Mouse (Mus musculus) midbrain, embryonic 16.5 days (tissue): ENCODE measurements around the gene Hjurp. TPM values are rescaled to one million over a fixed set of nuclear protein-coding genes. Genes with fewer than 3 reads are reported as not detected.

ENCODE experiments used
- ATAC-seq: fragments of 200-750 bp; cut with Nextera tagmentation; 2 replicates; pipeline ENCODE4 v1.8.0; 2017; ENCODE audit warnings: moderate TSS enrichment
- H3K27ac ChIP-seq: fragments of 300-500 bp; sonication (generic); 2 replicates; pipeline ENCODE4 v1.5.1; 2014; ENCODE audit warnings: mild to moderate bottlenecking, low read length, mixed read lengths
- H3K27me3 ChIP-seq: fragments of 300-500 bp; sonication (generic); 2 replicates; pipeline ENCODE4 v1.6.1; 2014; ENCODE audit warnings: low read depth, low read length, mixed read lengths; ENCODE audit not compliant: control insufficient read depth, insufficient read depth
- H3K36me3 ChIP-seq: fragments of 300-500 bp; sonication (generic); 2 replicates; pipeline ENCODE4 v1.6.1; 2014; ENCODE audit warnings: mild to moderate bottlenecking, low read length, moderate library complexity, mixed read lengths; ENCODE audit not compliant: control insufficient read depth, insufficient read depth
- H3K4me1 ChIP-seq: fragments of 300-500 bp; sonication (generic); 2 replicates; pipeline ENCODE4 v1.6.1; 2014; ENCODE audit warnings: mild to moderate bottlenecking, low read length, mixed read lengths; ENCODE audit not compliant: control insufficient read depth, insufficient read depth
- H3K4me2 ChIP-seq: fragments of 300-500 bp; sonication (generic); 2 replicates; pipeline ENCODE4 v1.6.1; 2014; ENCODE audit warnings: mild to moderate bottlenecking, low read length, mixed read lengths
- H3K4me3 ChIP-seq: fragments of 300-500 bp; sonication (generic); 2 replicates; pipeline ENCODE4 v1.5.1; 2014; ENCODE audit warnings: low read depth, mild to moderate bottlenecking, low read length, moderate library complexity, mixed read lengths
- H3K9ac ChIP-seq: fragments of 300-500 bp; sonication (generic); 2 replicates; pipeline ENCODE4 v1.6.1; 2014; ENCODE audit warnings: low read depth, low read length, mixed read lengths
- H3K9me3 ChIP-seq: fragments of 300-500 bp; sonication (generic); replicated peaks from 2 replicates; pipeline ENCODE4 v1.6.1; 2014; ENCODE audit warnings: mild to moderate bottlenecking, low read length, mixed read lengths; ENCODE audit not compliant: control insufficient read depth, poor library complexity, severe bottlenecking
- WGBS: fragments of 180-500 bp; shearing (Covaris S2); extraction: QIAGEN DNeasy Blood & Tissue Kit; methylation state at CpG from one replicate; pipeline ENCODE4 v1.1.7; 2014; 5-methylcytosine and 5-hydroxymethylcytosine counted together
- polyA plus RNA-seq: library from polyadenylated mRNA; unstranded; fragments of >200 nt; fragmentation: Nextera tagmentation; extraction: Ambion mirVana; gene quantifications from 2 replicates; pipeline ENCODE4 v1.2.1, GENCODE M21; 2015

Hjurp gene
- polyA plus RNA-seq, 1 experiment from 2014 or later = 77.3 TPM

DNA sequence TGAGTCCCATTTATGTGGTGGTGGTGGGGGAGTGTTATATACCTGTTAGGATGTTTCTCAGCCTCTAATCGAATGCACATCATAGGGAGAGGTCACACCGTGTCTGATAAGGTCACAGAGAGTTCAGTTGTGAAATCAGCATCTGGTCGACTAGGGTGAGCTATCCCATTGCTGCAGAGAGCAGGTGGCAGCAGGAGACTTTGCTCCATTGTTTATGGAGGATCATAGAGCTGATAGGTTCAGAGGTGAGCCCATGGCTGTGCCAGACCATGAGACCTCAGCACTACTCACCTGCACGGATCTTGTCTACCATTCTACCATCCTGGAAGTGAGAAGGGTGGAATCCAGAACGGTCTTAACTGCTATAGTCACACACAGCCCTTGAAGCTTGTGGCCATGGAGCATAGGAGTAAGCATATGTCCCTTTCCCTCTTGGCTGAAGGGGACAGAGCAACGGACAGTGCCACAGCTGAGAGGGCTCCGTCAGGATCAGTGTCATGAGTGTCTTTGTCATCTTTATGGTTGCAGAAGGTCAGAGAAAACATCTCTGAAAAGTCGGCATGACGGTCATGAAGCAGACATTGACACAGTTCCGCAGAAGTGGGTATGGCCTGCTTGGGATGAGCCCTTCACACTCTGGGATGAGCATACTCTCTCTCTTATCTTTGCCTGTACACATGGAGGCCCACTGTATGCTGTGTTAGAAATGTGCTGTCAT, 7.0 kb upstream of the Hjurp start:
- no peaks in the 10 kb centered on the region for H3K27me3 ChIP-seq
- WGBS = 64% methylated on average over 10 of the region's 10 CpGs

DNA sequence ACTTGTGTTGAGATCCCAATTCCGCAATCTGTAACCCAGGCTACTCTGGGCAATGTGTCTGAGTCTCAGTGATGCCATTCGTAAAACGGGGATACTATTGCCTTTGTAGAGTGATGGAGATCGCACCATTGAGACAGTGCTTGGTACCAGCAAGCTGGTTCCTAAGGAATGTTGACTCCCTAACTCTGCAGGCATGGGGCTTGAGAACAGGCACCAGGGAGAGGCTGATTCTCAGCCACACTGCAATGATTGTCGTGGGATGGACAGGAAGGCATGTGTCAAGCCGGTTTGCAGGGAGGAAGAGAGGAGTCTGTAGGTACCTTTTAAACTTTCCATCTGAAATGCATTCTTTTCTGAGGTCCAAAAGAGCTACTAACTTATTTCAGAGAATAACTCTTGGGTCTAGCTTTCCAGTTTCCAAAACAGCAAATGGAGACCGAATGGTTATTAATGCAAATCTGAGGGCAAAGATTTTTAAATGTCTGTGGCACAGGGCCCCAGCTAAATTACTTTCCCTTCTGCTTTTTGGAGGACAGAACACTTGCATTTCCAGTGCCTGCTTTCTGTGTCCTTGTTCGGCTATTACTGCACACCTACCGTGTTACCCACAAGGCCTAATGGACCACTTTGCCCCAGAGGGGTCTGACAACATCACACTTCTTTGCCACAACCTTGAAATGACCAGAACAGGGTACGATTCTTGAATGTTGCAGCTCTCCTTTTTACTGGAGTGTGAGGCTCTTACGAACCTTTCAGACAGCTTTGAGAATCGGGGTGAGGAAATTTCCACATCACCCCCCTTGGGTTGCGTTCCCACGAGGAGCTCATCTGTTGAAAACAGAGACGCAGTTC, 6.2 kb upstream of the Hjurp start:
- no peak for ATAC-seq

More for the DNA sequence above, 7.0 kb upstream of the Hjurp start:
- Histone ChIP-seq H3K9ac (no peak overlapping the region), H3K9me3 (peaks cover 35% of the 10 kb centered on the region), H3K4me1 (no peaks in the 10 kb centered on the region), H3K4me3 (no peak overlapping the region), H3K4me2 (no peak overlapping the region), H3K27ac (no peak overlapping the region), H3K36me3 (no peaks in the 10 kb centered on the region)
- ATAC-seq = peak; percentile 18; the same call in 1 of the 2 replicates

DNA sequence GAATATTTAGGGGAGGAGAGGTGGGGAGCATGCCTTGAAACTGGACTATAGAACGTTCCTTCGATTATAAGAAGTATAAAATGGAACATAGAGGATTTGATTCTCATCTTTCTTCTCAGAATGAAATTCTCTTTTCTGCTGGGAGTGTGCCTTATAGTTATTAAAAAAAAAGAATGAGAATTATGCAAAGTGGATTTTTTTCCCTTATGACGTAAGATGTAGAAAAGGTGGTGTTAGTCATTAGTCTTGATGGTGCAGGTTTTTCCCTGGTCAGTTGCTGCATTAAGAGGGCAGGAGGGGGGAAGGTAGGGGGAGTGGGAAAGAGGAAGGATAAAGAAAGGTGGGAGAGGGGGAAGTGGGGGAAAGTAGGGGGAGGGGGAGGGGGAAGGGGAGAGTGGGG, 4.9 kb upstream of the Hjurp start:
- no peaks in the 10 kb centered on the region for H3K36me3 ChIP-seq
- peaks cover 33% of the 10 kb centered on the region for H3K9me3 ChIP-seq
- H3K4me3 ChIP-seq = no peak overlapping the region
- H3K27ac ChIP-seq = no peak overlapping the region
- H3K9ac ChIP-seq = no peak overlapping the region
- no peak overlapping the region for H3K4me2 ChIP-seq
- no peaks in the 10 kb centered on the region for H3K27me3 ChIP-seq
- WGBS = 64% methylated on average over 3 of the region's 3 CpGs
- no peak for ATAC-seq
- H3K4me1 ChIP-seq = peaks cover 6% of the 10 kb centered on the region

More for the DNA sequence above, 6.2 kb upstream of the Hjurp start:
- Histone ChIP-seq H3K4me3 (no peak overlapping the region), H3K4me2 (no peak overlapping the region), H3K27me3 (no peaks in the 10 kb centered on the region), H3K36me3 (no peaks in the 10 kb centered on the region), H3K4me1 (no peaks in the 10 kb centered on the region), H3K27ac (no peak overlapping the region), H3K9me3 (peaks cover 33% of the 10 kb centered on the region), H3K9ac (no peak overlapping the region)
- WGBS = 82% methylated on average over 15 of the region's 15 CpGs

DNA sequence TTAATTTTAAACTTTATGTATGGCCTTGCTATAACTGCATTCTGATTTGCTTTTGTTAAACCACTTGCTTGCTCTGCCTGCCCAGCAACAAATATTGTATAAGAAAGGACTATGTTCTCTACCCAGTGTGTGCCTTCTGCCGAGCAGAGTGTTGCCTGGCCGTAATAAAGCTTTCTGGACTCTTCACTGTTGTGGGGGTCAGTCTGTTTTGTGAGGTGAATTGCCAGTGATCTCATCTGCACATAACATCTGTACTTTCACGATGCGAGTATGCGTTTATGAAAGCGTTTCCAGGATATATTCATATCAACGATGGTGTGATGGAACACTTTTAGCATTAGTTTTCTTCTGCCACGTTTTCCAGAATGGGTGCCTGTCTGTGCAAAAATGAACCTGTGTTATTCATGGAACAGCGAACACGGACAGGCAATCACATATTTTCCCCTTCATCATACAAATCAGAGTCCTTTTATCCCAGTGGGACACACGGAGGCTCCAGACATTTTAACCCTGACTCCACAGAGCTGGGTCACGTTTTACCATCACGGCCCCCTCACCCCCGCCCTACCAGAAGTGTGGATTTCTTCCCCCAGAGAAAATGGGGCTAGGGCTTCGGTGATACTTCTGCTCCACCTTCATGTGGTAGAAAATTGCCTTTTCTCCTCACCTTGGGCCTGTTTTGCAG, 2.7 kb upstream of the Hjurp start:
- Histone ChIP-seq H3K4me3 (no peak overlapping the region), H3K27me3 (no peaks in the 10 kb centered on the region), H3K27ac (no peak overlapping the region), H3K4me1 (peaks cover 21% of the 10 kb centered on the region), H3K9ac (no peak overlapping the region), H3K9me3 (peaks cover 16% of the 10 kb centered on the region; the same call in 1 of the 2 replicates), H3K4me2 (no peak overlapping the region), H3K36me3 (no peaks in the 10 kb centered on the region)
- ATAC-seq = no peak
- 72% methylated on average over 15 of the region's 15 CpGs for whole genome bisulfite sequencing

DNA sequence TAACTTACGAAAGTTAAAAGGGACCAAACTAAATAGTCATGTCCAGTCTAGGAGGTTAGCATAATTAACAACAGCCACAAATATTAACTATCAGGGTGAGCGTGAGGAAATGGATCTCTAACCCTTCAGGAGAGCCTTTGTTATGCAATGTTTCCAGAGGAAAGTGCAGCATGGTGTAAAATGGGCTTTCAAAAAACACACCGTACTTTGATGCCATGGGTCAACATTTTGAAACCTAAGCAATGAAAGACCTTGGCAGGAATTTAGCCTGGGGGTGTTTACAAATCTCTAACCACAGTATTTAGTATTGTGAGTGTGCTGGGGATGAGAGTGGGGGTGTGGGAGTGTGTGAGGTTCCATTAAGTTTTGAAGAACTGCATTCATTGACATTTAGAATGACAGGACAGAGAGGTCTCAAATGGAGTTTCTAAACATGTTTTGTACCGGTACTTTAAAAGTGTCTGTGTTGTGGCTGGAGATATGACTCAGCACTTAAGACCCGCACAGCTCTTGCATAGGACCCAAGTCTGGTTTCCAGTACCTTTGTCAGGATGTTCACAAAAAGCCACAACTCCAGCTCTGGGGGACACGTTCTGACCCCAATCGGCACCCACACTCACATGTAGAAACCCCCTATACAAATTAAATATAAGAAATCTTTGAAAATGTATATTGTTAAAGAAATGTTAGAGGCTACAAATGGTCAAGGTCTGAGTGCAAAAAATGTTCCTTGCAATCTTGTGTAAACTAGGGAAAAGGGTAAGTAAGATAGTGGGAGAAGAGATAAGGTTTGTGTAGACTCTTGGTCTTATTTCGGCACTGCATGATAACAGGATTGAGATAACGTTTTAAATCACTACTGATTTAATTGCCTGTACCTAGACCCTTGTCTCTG, 1.9 kb upstream of the Hjurp start:
- Histone ChIP-seq H3K4me3 (no peak overlapping the region), H3K27ac (no peak overlapping the region), H3K27me3 (no peaks in the 10 kb centered on the region), H3K4me2 (no peak overlapping the region), H3K9me3 (peaks cover 8% of the 10 kb centered on the region; the same call in 1 of the 2 replicates), H3K36me3 (peaks cover 1% of the 10 kb centered on the region), H3K9ac (no peak overlapping the region), H3K4me1 (peaks cover 21% of the 10 kb centered on the region)
- WGBS = 71% methylated on average over 9 of the region's 9 CpGs
- no peak for ATAC-seq

DNA sequence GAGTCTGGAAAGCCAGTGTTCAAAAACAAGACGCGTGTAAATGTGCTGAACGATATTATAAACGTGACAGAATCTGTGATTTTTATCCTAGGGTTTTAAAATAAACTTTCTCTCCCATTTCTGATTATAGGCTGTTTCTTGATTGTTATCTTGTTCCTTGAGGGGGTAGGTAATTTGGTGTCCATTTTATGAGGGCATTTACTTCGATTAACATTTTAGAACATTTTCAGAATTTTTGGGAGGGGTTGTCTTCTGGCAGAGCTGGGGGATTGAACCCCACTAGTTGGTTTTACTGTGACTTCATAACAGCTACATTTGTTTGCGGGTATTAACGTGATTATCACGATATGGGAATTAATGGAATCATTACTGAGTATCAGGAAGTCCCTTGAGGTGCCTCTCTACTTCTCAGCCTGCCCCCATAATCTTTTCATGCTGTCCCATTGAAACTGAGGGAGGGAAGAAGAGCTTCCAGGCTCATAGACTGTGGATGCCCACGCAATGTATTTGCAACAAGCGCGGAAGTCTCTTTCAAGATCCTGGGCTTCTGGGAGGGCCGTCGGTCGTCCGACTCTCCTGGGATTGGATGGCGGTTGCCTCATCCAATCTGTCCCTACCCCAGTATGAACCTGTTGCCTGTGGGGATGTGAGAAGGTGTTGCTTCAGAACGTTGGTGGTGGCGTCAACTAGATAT, 532 bp upstream of the Hjurp start:
- Histone ChIP-seq H3K36me3 (peaks cover 7% of the 10 kb centered on the region), H3K4me1 (peaks cover 21% of the 10 kb centered on the region), H3K4me2 (peak overlapping the region; percentile 59), H3K4me3 (peak overlapping the region; percentile 46), H3K9ac (peak overlapping the region; percentile 74), H3K27me3 (no peaks in the 10 kb centered on the region), H3K9me3 (no peaks in the 10 kb centered on the region; the same call in 1 of the 2 replicates), H3K27ac (peak overlapping the region; percentile 63)
- peak; percentile 33 for ATAC-seq
- 63% methylated on average over 18 of the region's 18 CpGs for WGBS

DNA sequence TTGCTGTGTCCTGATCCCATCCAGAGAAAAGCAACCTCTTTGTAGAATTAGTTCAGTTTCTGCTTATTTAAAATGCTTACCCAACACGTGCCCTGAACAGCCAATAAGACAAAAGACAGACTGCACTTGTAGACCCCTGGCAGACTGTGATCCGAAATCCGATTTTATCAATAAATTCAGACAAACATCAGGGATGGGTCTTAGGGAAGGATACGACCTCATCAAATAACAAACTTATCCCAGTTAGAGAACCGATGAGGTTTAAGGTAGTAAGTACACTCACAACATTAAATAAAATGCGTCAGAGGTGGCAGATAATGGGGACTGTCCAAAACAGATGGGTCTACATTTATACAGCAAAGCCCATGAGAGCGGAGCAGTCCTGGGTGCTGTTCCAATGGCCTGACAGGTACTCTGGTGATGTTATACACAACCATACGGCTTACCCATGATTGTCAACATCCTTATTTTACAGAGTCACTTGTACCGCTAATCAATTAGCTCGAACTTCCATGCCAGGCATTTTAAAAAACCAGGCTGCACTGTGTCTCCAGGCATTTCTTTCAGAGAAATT, 822 bp downstream of the Hjurp start:
- H3K27ac ChIP-seq = peak overlapping the region; percentile 63
- peak overlapping the region; percentile 46 for H3K4me3 ChIP-seq
- H3K9ac ChIP-seq = peak overlapping the region; percentile 74
- H3K4me1 ChIP-seq = peaks cover 21% of the 10 kb centered on the region
- H3K27me3 ChIP-seq = no peaks in the 10 kb centered on the region
- no peaks in the 10 kb centered on the region; the same call in 1 of the 2 replicates for H3K9me3 ChIP-seq
- ATAC-seq = peak; percentile 44
- peaks cover 11% of the 10 kb centered on the region for H3K36me3 ChIP-seq
- H3K4me2 ChIP-seq = peak overlapping the region; percentile 59
- WGBS = 24% methylated on average over 10 of the region's 10 CpGs
